Mouse (Mus musculus): Measurements from ENCODE around the gene Rsad1. TPM values are rescaled to one million over a fixed set of nuclear protein-coding genes. Genes with fewer than 3 reads are reported as not detected.

Rsad1 gene
- polyA plus RNA-seq (2014; fragmentation: Nextera tagmentation; extraction: Ambion mirVana) = 2.6 and 4.6 TPM in 2 replicates

DNA sequence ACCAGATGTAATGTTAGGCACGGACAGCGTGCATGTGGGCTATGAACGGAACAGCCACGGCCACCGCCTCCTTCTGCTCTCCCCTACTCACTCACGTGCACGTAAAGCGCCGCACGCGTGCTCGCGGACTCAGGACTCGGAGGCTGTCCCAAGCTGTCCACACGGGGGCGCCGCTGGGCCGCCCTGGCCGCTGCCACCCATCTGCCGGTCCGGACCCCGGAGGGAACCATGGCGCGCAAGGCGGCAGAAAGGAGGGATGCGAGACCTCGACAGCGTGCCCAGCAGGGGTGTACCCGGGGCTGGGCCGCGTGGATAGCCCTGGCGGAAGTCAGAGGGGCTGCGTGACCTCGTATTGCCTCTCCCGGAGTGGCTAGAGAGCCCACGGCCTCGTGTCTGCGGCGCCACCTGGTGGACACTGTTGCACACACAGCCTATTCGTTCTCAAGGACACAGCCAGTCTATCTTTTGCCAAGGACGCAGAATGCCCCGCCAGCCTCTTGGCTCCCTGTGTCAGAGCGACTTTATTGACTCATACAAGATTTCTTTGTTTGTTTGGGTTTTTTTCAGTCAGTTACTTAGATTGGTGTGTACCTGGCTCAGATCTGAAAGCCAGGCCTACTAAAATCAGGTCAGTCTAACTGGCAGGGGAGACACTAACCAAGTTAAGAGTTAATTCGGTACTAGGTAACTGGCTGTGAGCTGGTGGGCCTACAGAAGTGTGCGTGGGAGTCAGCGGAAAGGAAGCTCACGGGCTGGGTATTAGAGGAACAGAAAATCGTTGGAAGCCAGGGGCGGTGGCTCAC is at the start of gene Rsad1:
Rsad1 (minus strand) TSS at position 368 of the 803 bp plus-strand sequence.
- H3K27ac ChIP-seq (ENCODE audit: low read depth, low read length) = peak within 1 kb of the TSS; percentile 80
- WGBS (ENCODE audit: insufficient replicate concordance) = 3% methylated on average over 49 of the region's 49 CpGs
- H3K4me2 ChIP-seq = peak within 1 kb of the TSS; percentile 83
- H3K4me1 ChIP-seq (ENCODE audit: control insufficient read depth, insufficient read depth, low read length) = peaks cover 7% of the 10 kb centered on the region; the same call in 1 of the 2 replicates
- peak within 1 kb of the TSS; percentile 61 for H3K4me3 ChIP-seq (ENCODE audit: low read depth, low read length)
- no peaks in the 10 kb centered on the region for H3K36me3 ChIP-seq (ENCODE audit: control insufficient read depth, insufficient read depth, low read length)
- H3K9me3 ChIP-seq (replicated peaks; ENCODE audit: control insufficient read depth, low read length) = no peaks in the 10 kb centered on the region
- ATAC-seq (replicated peaks; ENCODE audit: insufficient number of reproducible peaks, low FRiP score, low TSS enrichment) = peak; percentile 72
- H3K9ac ChIP-seq (ENCODE audit: low read depth, low read length) = peak within 1 kb of the TSS; percentile 80
- no peaks in the 10 kb centered on the region for H3K27me3 ChIP-seq (ENCODE audit: control insufficient read depth, insufficient read depth, low read length)

DNA sequence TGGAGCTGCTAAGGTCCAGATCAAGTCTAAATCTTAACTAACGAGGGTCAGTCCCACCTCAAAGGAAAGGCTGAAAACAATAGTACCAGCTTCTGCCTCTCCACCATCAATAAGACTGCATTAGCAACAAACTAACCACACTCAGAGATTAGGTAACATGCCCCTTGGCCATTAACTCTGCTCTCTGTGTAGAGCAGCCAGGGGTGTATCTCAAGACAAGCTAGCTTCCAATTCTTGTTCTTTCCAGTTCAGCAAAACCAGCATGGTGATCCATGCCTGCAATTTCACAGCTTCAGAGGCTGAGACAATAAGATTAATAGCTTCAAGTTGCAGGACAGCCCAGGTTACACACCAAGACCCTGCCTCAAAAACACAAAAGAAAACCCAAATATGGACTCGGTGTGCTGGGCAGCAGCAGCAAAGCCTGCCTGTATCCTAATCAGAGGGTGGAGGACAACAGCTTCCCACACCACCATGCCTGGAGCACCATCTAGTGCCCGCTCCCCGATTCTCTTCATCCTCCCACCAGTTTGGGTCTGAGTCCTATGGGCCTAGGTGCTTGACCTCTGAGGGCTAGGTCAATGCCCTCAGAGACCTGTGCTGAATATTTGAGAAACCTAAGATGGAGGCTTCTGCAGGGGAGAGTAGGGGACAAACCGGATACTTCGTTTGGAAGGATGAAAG is 49.5 kb upstream of the Rsad1 start:
- H3K9ac ChIP-seq (ENCODE audit: low read depth, low read length) = no peak overlapping the region
- H3K4me3 ChIP-seq (ENCODE audit: low read depth, low read length) = no peak overlapping the region
- H3K36me3 ChIP-seq (ENCODE audit: control insufficient read depth, insufficient read depth, low read length) = no peaks in the 10 kb centered on the region
- no peak overlapping the region for H3K27ac ChIP-seq (ENCODE audit: low read depth, low read length)
- no peak for ATAC-seq (replicated peaks; ENCODE audit: insufficient number of reproducible peaks, low FRiP score, low TSS enrichment)
- WGBS (ENCODE audit: insufficient replicate concordance) = 74% methylated on average over 6 of the region's 6 CpGs
- H3K9me3 ChIP-seq (replicated peaks; ENCODE audit: control insufficient read depth, low read length) = no peaks in the 10 kb centered on the region
- no peaks in the 10 kb centered on the region for H3K27me3 ChIP-seq (ENCODE audit: control insufficient read depth, insufficient read depth, low read length)
- H3K4me1 ChIP-seq (ENCODE audit: control insufficient read depth, insufficient read depth, low read length) = peaks cover 9% of the 10 kb centered on the region; the same call in 1 of the 2 replicates
- H3K4me2 ChIP-seq = no peak overlapping the region

DNA sequence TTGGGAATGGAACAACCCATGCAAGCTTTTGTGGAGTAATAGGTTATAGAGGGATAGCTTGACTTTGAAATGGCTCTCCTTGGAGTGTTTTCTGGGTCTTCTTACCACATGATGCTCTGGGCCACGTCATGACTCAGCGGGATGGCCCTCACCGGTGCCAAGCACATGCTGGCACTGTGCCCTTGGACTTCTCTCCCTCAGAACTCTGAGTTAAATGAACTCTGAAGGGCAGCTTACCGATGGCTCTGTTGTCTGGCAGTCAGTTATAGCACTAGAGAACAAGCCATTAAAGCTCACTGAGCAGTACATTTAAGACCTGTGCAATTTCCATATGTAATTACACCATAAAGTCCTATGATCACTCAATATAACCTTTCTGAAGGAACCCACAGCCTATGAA is 48.3 kb upstream of the Rsad1 start:
- Histone ChIP-seq H3K4me3 (ENCODE audit: low read depth, low read length) (no peak overlapping the region), H3K27me3 (ENCODE audit: control insufficient read depth, insufficient read depth, low read length) (no peaks in the 10 kb centered on the region), H3K4me1 (ENCODE audit: control insufficient read depth, insufficient read depth, low read length) (peaks cover 8% of the 10 kb centered on the region; the same call in 1 of the 2 replicates), H3K36me3 (ENCODE audit: control insufficient read depth, insufficient read depth, low read length) (no peaks in the 10 kb centered on the region), H3K9me3 (replicated peaks; ENCODE audit: control insufficient read depth, low read length) (no peaks in the 10 kb centered on the region), H3K4me2 (no peak overlapping the region), H3K9ac (ENCODE audit: low read depth, low read length) (no peak overlapping the region), H3K27ac (ENCODE audit: low read depth, low read length) (no peak overlapping the region)
- 89% methylated on average over 4 of the region's 4 CpGs for WGBS (ENCODE audit: insufficient replicate concordance)
- no peak for ATAC-seq (replicated peaks; ENCODE audit: insufficient number of reproducible peaks, low FRiP score, low TSS enrichment)

DNA sequence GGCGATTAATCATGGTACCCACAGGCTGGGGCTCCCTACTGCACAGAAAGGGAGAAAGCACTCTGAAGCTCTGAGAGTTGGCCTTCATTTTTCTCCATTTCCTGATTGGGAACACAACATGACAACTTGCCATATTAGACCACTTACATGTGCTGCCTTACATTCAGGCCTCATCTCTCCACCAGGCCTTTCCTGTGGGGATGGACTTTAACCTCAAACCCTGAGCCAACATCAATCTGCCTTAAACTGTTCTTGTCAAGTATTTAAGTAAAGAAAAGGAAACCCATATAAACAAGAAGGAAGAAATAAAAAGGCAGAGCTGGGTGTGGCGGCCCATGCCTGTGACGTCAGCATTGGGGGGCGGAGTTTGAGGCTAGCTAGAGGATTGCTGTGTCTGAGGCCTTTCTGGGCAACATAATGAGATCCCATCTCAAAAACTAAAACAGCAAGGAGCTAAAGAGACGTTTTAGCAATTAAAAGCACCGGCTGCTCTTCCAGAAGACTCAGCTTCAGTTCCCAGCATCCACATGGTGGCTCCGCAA is 47.3 kb upstream of the Rsad1 start:
- 68% methylated on average over 7 of the region's 7 CpGs for WGBS (ENCODE audit: insufficient replicate concordance)
- Histone ChIP-seq H3K4me2 (no peak overlapping the region), H3K9me3 (replicated peaks; ENCODE audit: control insufficient read depth, low read length) (no peaks in the 10 kb centered on the region), H3K27me3 (ENCODE audit: control insufficient read depth, insufficient read depth, low read length) (no peaks in the 10 kb centered on the region), H3K9ac (ENCODE audit: low read depth, low read length) (no peak overlapping the region), H3K4me3 (ENCODE audit: low read depth, low read length) (no peak overlapping the region), H3K36me3 (ENCODE audit: control insufficient read depth, insufficient read depth, low read length) (no peaks in the 10 kb centered on the region), H3K27ac (ENCODE audit: low read depth, low read length) (no peak overlapping the region), H3K4me1 (ENCODE audit: control insufficient read depth, insufficient read depth, low read length) (peaks cover 9% of the 10 kb centered on the region; the same call in 1 of the 2 replicates)
- ATAC-seq (replicated peaks; ENCODE audit: insufficient number of reproducible peaks, low FRiP score, low TSS enrichment) = no peak

DNA sequence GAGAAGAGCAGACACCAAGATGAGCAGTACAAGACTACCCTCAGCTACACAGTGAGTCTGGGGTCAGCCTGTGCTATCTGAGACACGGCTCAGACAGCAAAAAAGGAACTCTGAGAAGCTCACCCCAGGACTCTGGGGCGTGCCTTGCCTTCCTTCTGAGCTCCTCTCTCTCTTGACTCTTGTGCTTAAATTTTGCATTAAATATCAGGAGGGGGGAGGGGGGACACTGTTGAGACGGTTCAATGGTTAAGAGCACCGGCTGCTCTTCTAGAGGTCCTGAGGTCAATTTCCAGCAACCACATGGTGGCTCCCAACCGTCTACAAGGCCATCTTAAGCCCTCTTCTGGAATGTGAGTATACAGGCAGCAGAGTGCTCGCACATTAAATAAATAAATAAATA is 38.5 kb upstream of the Rsad1 start:
- H3K27ac ChIP-seq (ENCODE audit: low read depth, low read length) = no peak overlapping the region
- H3K36me3 ChIP-seq (ENCODE audit: control insufficient read depth, insufficient read depth, low read length) = no peaks in the 10 kb centered on the region
- 0 out of 2 replicates have a peak, but pooled peaks cover 7% of the 10 kb centered on the region for H3K4me1 ChIP-seq (ENCODE audit: control insufficient read depth, insufficient read depth, low read length)
- H3K9ac ChIP-seq (ENCODE audit: low read depth, low read length) = no peak overlapping the region
- no peaks in the 10 kb centered on the region for H3K27me3 ChIP-seq (ENCODE audit: control insufficient read depth, insufficient read depth, low read length)
- H3K4me2 ChIP-seq = no peak overlapping the region
- H3K9me3 ChIP-seq (replicated peaks; ENCODE audit: control insufficient read depth, low read length) = no peaks in the 10 kb centered on the region
- 74% methylated on average over 6 of the region's 6 CpGs for WGBS (ENCODE audit: insufficient replicate concordance)
- H3K4me3 ChIP-seq (ENCODE audit: low read depth, low read length) = no peak overlapping the region
- no peak for ATAC-seq (replicated peaks; ENCODE audit: insufficient number of reproducible peaks, low FRiP score, low TSS enrichment)

DNA sequence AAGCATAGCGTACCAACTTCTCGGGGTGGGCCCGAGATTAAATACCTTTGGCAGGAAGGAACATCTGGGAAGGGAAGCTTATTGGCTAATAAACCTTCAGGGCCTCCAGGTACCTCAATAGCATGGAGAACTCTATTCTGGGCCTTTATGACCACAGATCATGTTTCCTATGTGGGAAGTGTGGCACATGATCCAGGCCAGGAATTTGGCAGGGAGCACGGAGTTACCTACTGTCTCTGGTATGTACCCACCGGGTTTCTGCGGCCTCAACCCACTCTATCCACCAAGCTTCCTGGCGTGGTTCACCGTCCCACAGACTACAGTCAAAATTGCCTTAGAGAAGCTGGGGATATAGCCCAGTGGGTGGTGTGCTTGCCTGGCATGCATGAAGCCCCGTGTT is 36.0 kb upstream of the Rsad1 start:
- no peak for ATAC-seq (replicated peaks; ENCODE audit: insufficient number of reproducible peaks, low FRiP score, low TSS enrichment)
- H3K4me3 ChIP-seq (ENCODE audit: low read depth, low read length) = no peak overlapping the region
- 91% methylated on average over 9 of the region's 9 CpGs for WGBS (ENCODE audit: insufficient replicate concordance)
- 0 out of 2 replicates have a peak, but pooled peaks cover 3% of the 10 kb centered on the region for H3K4me1 ChIP-seq (ENCODE audit: control insufficient read depth, insufficient read depth, low read length)
- H3K27me3 ChIP-seq (ENCODE audit: control insufficient read depth, insufficient read depth, low read length) = no peaks in the 10 kb centered on the region
- H3K27ac ChIP-seq (ENCODE audit: low read depth, low read length) = no peak overlapping the region
- no peaks in the 10 kb centered on the region for H3K9me3 ChIP-seq (replicated peaks; ENCODE audit: control insufficient read depth, low read length)
- no peak overlapping the region for H3K4me2 ChIP-seq
- H3K9ac ChIP-seq (ENCODE audit: low read depth, low read length) = no peak overlapping the region
- no peaks in the 10 kb centered on the region for H3K36me3 ChIP-seq (ENCODE audit: control insufficient read depth, insufficient read depth, low read length)

DNA sequence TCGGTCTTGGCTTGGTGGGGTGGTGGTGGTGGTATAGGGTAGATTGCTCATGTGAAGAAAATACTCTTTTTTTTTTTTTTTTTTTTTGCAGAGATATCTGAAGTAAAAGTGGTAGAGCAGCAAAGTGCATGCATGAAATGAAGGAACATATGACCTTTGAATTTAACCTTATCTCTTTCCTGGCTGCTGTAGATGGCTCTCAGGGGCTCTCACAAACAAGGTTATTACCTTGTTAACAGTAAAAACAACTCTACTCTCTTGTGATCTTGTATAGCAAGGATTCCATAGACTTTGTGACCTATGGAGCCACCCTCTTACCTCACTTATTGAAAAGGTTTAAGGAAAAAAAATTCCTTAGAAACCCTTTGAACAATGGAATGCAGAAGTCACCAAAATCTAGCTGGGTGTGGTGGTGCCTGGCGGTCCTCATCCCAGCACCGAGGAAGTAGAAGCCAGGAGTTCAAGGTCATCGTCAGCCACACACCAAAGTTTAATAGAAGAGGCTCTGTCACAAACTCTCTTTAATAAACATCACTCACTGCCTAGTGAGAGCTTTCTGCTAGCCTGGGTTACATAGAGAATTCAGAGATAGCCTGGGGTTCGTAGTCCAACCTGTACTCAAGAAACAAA is 31.2 kb upstream of the Rsad1 start:
- H3K9me3 ChIP-seq (replicated peaks; ENCODE audit: control insufficient read depth, low read length) = no peaks in the 10 kb centered on the region
- H3K27ac ChIP-seq (ENCODE audit: low read depth, low read length) = no peak overlapping the region
- no peak overlapping the region for H3K9ac ChIP-seq (ENCODE audit: low read depth, low read length)
- H3K4me3 ChIP-seq (ENCODE audit: low read depth, low read length) = no peak overlapping the region
- ATAC-seq (replicated peaks; ENCODE audit: insufficient number of reproducible peaks, low FRiP score, low TSS enrichment) = no peak
- H3K4me1 ChIP-seq (ENCODE audit: control insufficient read depth, insufficient read depth, low read length) = no peaks in the 10 kb centered on the region
- H3K4me2 ChIP-seq = no peak overlapping the region
- WGBS (ENCODE audit: insufficient replicate concordance) = 83% methylated on average over 5 of the region's 5 CpGs
- H3K36me3 ChIP-seq (ENCODE audit: control insufficient read depth, insufficient read depth, low read length) = no peaks in the 10 kb centered on the region
- H3K27me3 ChIP-seq (ENCODE audit: control insufficient read depth, insufficient read depth, low read length) = no peaks in the 10 kb centered on the region

DNA sequence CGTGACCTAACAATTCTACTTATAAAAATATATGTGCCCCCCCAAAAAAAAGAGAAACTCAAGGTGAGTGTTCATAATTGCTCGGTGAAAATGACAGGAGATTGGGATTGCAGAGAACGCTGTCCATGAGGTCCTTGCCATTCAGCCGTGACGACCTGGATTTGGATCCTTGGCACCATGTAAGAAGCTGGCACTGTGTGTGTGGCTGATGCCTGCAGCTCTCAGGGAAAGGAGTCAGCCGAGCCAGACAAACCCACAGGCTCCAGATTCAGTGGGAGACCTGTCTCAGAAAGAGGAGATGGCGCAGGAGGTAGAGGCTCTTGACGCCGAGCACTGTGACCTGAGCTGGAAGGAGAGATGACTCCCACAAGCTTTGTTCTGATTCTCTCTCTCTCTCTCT is 27.3 kb upstream of the Rsad1 start:
- Histone ChIP-seq H3K4me1 (ENCODE audit: control insufficient read depth, insufficient read depth, low read length) (no peaks in the 10 kb centered on the region), H3K27ac (ENCODE audit: low read depth, low read length) (no peak overlapping the region), H3K36me3 (ENCODE audit: control insufficient read depth, insufficient read depth, low read length) (no peaks in the 10 kb centered on the region), H3K27me3 (ENCODE audit: control insufficient read depth, insufficient read depth, low read length) (no peaks in the 10 kb centered on the region), H3K9ac (ENCODE audit: low read depth, low read length) (no peak overlapping the region), H3K4me2 (no peak overlapping the region), H3K9me3 (replicated peaks; ENCODE audit: control insufficient read depth, low read length) (no peaks in the 10 kb centered on the region), H3K4me3 (ENCODE audit: low read depth, low read length) (no peak overlapping the region)
- ATAC-seq (replicated peaks; ENCODE audit: insufficient number of reproducible peaks, low FRiP score, low TSS enrichment) = no peak
- 78% methylated on average over 9 of the region's 9 CpGs for WGBS (ENCODE audit: insufficient replicate concordance)

All from heart, embryonic 11.5 days (tissue).